Mouse (Mus musculus) hindbrain, embryonic 10.5 days (tissue): ENCODE results near the gene Fam198a. TPM values are rescaled to one million over a fixed set of nuclear protein-coding genes. Genes with fewer than 3 reads are reported as not detected.

ENCODE experiments used
- DNase-seq: peaks from one replicate; pipeline ENCODE4 v3.0.0-alpha.2; 2017; ENCODE audit warnings: low spot score
- H3K27ac ChIP-seq: fragments of 300-500 bp; sonication (generic); 2 replicates; pipeline ENCODE4 v1.5.1; 2016; ENCODE audit warnings: mild to moderate bottlenecking, moderate library complexity
- H3K27me3 ChIP-seq: fragments of 300-500 bp; sonication (generic); 2 replicates; pipeline ENCODE4 v1.6.1; 2016; ENCODE audit warnings: mild to moderate bottlenecking; ENCODE audit not compliant: poor library complexity, insufficient read depth, severe bottlenecking
- H3K36me3 ChIP-seq: fragments of 300-500 bp; sonication (generic); 2 replicates; pipeline ENCODE4 v1.6.1; 2016; ENCODE audit warnings: mild to moderate bottlenecking, moderate library complexity
- H3K4me1 ChIP-seq: fragments of 300-500 bp; sonication (generic); replicated peaks from 2 replicates; pipeline ENCODE4 v1.6.1; 2016; ENCODE audit warnings: mild to moderate bottlenecking
- H3K4me3 ChIP-seq: fragments of 300-500 bp; sonication (generic); 2 replicates; pipeline ENCODE4 v1.5.1; 2016; ENCODE audit warnings: mild to moderate bottlenecking, moderate library complexity
- H3K9me3 ChIP-seq: fragments of 300-500 bp; sonication (generic); 2 replicates; pipeline ENCODE4 v1.6.1; 2016; ENCODE audit warnings: mild to moderate bottlenecking, moderate library complexity
- whole genome bisulfite sequencing: fragments of 180-500 bp; shearing (Covaris S2); methylation state at CpG from one replicate; pipeline ENCODE4 v1.1.7; 2016; 5-methylcytosine and 5-hydroxymethylcytosine counted together
- polyA plus RNA-seq: library from polyadenylated mRNA; unstranded; fragments of >200 nt; fragmentation: Nextera tagmentation; extraction: Ambion mirVana; gene quantifications from 2 replicates; pipeline ENCODE4 v1.2.1, GENCODE M21; 2016

The Fam198a gene
- polyA plus RNA-seq, 1 experiment from 2014 or later: 0.52 TPM

- no peak for DNase-seq
- H3K27me3 ChIP-seq: no peaks in the 10 kb centered on the region
- H3K4me3 ChIP-seq: no peak overlapping the region
- peaks cover 7% of the 10 kb centered on the region; the same call in 1 of the 2 replicates for H3K4me1 ChIP-seq
- WGBS: 77% methylated on average over 1 of the region's 1 CpGs
- no peaks in the 10 kb centered on the region for H3K36me3 ChIP-seq
- no peaks in the 10 kb centered on the region for H3K9me3 ChIP-seq
- no peak overlapping the region for H3K27ac ChIP-seq
Measured at GRCm38 (mm10) chr9:121973207-121973606, 22.4 kb downstream of the Fam198a start.

- Histone ChIP-seq H3K27me3 (no peaks in the 10 kb centered on the region), H3K9me3 (no peaks in the 10 kb centered on the region), H3K27ac (no peak overlapping the region), H3K4me3 (no peak overlapping the region), H3K4me1 (peaks cover 7% of the 10 kb centered on the region; the same call in 1 of the 2 replicates), H3K36me3 (no peaks in the 10 kb centered on the region)
- WGBS: 88% methylated on average over 12 of the region's 12 CpGs
- DNase-seq: no peak
Measured at GRCm38 (mm10) chr9:121974141-121974986, 23.6 kb downstream of the Fam198a start.

GRCm38 (mm10) chr9:121975321-121975720, 24.5 kb downstream of the Fam198a start:
- Histone ChIP-seq H3K27ac (no peak overlapping the region), H3K9me3 (no peaks in the 10 kb centered on the region), H3K27me3 (no peaks in the 10 kb centered on the region), H3K36me3 (no peaks in the 10 kb centered on the region), H3K4me1 (0 out of 2 replicates have a peak, but pooled peaks cover under 1% of the 10 kb centered on the region), H3K4me3 (no peak overlapping the region)
- DNase-seq: no peak
- 71% methylated on average over 2 of the region's 2 CpGs for WGBS

- peaks cover 8% of the 10 kb centered on the region; the same call in 1 of the 2 replicates for H3K4me1 ChIP-seq
- H3K4me3 ChIP-seq: no peak overlapping the region
- no peak overlapping the region for H3K27ac ChIP-seq
- DNase-seq: no peak
- 89% methylated on average over 9 of the region's 9 CpGs for WGBS
- no peaks in the 10 kb centered on the region for H3K9me3 ChIP-seq
- H3K27me3 ChIP-seq: no peaks in the 10 kb centered on the region
- peaks cover 17% of the 10 kb centered on the region for H3K36me3 ChIP-seq
Measured at GRCm38 (mm10) chr9:121981046-121981445, 30.3 kb downstream of the Fam198a start.

- peaks cover 8% of the 10 kb centered on the region; the same call in 1 of the 2 replicates for H3K4me1 ChIP-seq
- H3K4me3 ChIP-seq: no peak overlapping the region
- WGBS: 85% methylated on average over 10 of the region's 10 CpGs
- H3K27me3 ChIP-seq: no peaks in the 10 kb centered on the region
- peaks cover 17% of the 10 kb centered on the region for H3K36me3 ChIP-seq
- DNase-seq: no peak
- H3K27ac ChIP-seq: no peak overlapping the region
- no peaks in the 10 kb centered on the region for H3K9me3 ChIP-seq
Measured at GRCm38 (mm10) chr9:121981466-121982105, 30.8 kb downstream of the Fam198a start.

GRCm38 (mm10) chr9:121982214-121982613, 31.4 kb downstream of the Fam198a start:
- Histone ChIP-seq H3K9me3 (no peaks in the 10 kb centered on the region), H3K27ac (no peak overlapping the region), H3K27me3 (no peaks in the 10 kb centered on the region), H3K4me3 (no peak overlapping the region), H3K4me1 (peaks cover 8% of the 10 kb centered on the region; the same call in 1 of the 2 replicates), H3K36me3 (peaks cover 17% of the 10 kb centered on the region)
- DNase-seq: no peak
- 94% methylated on average over 22 of the region's 22 CpGs for WGBS

GRCm38 (mm10) chr9:121982665-121983064, 31.9 kb downstream of the Fam198a start:
- H3K36me3 ChIP-seq: peaks cover 17% of the 10 kb centered on the region
- H3K27me3 ChIP-seq: no peaks in the 10 kb centered on the region
- H3K4me1 ChIP-seq: peaks cover 8% of the 10 kb centered on the region; the same call in 1 of the 2 replicates
- no peaks in the 10 kb centered on the region for H3K9me3 ChIP-seq
- WGBS: 93% methylated on average over 15 of the region's 15 CpGs
- no peak for DNase-seq
- H3K27ac ChIP-seq: no peak overlapping the region
- no peak overlapping the region for H3K4me3 ChIP-seq

- Histone ChIP-seq H3K27me3 (no peaks in the 10 kb centered on the region), H3K4me3 (no peak overlapping the region), H3K9me3 (no peaks in the 10 kb centered on the region), H3K4me1 (peaks cover 8% of the 10 kb centered on the region; the same call in 1 of the 2 replicates), H3K36me3 (peaks cover 17% of the 10 kb centered on the region), H3K27ac (no peak overlapping the region)
- WGBS: 59% methylated on average over 15 of the region's 15 CpGs
- peak; percentile 63 for DNase-seq
Measured at GRCm38 (mm10) chr9:121983504-121983903, 32.7 kb downstream of the Fam198a start.

GRCm38 (mm10) chr9:121984465-121985461, 34.0 kb downstream of the Fam198a start:
- Histone ChIP-seq H3K27ac (peak overlapping the region; percentile 45; the same call in 1 of the 2 replicates), H3K4me3 (no peak overlapping the region), H3K9me3 (no peaks in the 10 kb centered on the region), H3K27me3 (no peaks in the 10 kb centered on the region), H3K36me3 (peaks cover 17% of the 10 kb centered on the region), H3K4me1 (peaks cover 19% of the 10 kb centered on the region)
- WGBS: 73% methylated on average over 15 of the region's 15 CpGs
- DNase-seq: peak; percentile 83

- Histone ChIP-seq H3K4me1 (peaks cover 41% of the 10 kb centered on the region), H3K4me3 (no peak overlapping the region), H3K36me3 (no peaks in the 10 kb centered on the region), H3K9me3 (no peaks in the 10 kb centered on the region), H3K27ac (no peak overlapping the region), H3K27me3 (peaks cover 3% of the 10 kb centered on the region; the same call in 1 of the 2 replicates)
- 82% methylated on average over 3 of the region's 3 CpGs for WGBS
- no peak for DNase-seq
Measured at GRCm38 (mm10) chr9:121988910-121989309, 38.1 kb downstream of the Fam198a start.

- no peaks in the 10 kb centered on the region for H3K36me3 ChIP-seq
- H3K27ac ChIP-seq: no peak overlapping the region; the same call in 1 of the 2 replicates
- H3K4me1 ChIP-seq: peaks cover 43% of the 10 kb centered on the region
- H3K4me3 ChIP-seq: no peak overlapping the region
- H3K9me3 ChIP-seq: no peaks in the 10 kb centered on the region
- no peak for DNase-seq
- H3K27me3 ChIP-seq: peaks cover 3% of the 10 kb centered on the region; the same call in 1 of the 2 replicates
- 39% methylated on average over 5 of the region's 5 CpGs for WGBS
Measured at GRCm38 (mm10) chr9:121989536-121989935, 38.7 kb downstream of the Fam198a start.

GRCm38 (mm10) chr9:121991041-121991440, 40.3 kb downstream of the Fam198a start:
- no peaks in the 10 kb centered on the region for H3K9me3 ChIP-seq
- H3K4me1 ChIP-seq: peaks cover 47% of the 10 kb centered on the region
- H3K36me3 ChIP-seq: no peaks in the 10 kb centered on the region
- peaks cover 3% of the 10 kb centered on the region; the same call in 1 of the 2 replicates for H3K27me3 ChIP-seq
- 72% methylated on average over 5 of the region's 5 CpGs for WGBS
- no peak overlapping the region for H3K27ac ChIP-seq
- H3K4me3 ChIP-seq: no peak overlapping the region
- DNase-seq: no peak
